Mouse (Mus musculus) common myeloid progenitor, adult 5-6 weeks (primary cell): ENCODE results near the gene Chd9. TPM values are rescaled to one million over a fixed set of nuclear protein-coding genes. Genes with fewer than 3 reads are reported as not detected.

Experiments used
- ATAC-seq: replicated peaks from 2 replicates; pipeline ENCODE4 v1.8.0; 2016; ENCODE audit warnings: low read depth, mild to moderate bottlenecking, moderate TSS enrichment, inconsistent platforms; ENCODE audit not compliant: poor library complexity, severe bottlenecking
- total RNA-seq: library from RNA; stranded (forward); fragments of 200-1000, 187-1606 nt; gene quantifications from 2 replicates; pipeline ENCODE4 v1.2.3, GENCODE M21; 2017

The Chd9 gene
- total RNA-seq, 1 experiment from 2014 or later: 83.1 TPM

- no peak; the same call in 1 of the 2 replicates for ATAC-seq
Measured at GRCm38 (mm10) chr8:90834321-90834672, 6.1 kb downstream of the Chd9 start.

GRCm38 (mm10) chr8:90837440-90837839, 9.3 kb downstream of the Chd9 start:
- ATAC-seq: no peak

- peak; percentile 61 for ATAC-seq
Measured at GRCm38 (mm10) chr8:90839725-90840714, 11.9 kb downstream of the Chd9 start.

DNA sequence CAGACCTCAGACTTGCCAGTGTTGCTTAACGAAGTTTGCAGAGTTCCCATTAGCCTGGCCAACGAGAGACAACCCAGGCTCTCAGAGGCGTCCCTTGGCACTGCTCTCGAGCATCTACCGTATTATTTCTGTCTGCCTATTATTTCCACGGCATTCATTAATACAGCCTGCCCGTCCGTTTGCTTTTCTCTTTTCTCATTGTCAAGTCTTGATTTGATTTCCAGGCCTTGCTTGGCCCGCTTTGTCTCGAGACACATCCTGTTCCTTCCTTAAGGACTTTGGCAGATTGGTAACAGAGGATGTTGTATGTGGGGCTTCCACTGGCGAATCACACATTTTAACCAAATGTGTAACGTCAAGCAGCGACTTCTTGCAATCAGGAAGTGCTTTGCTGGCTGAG, 13.2 kb downstream of the Chd9 start:
- no peak for ATAC-seq

DNA sequence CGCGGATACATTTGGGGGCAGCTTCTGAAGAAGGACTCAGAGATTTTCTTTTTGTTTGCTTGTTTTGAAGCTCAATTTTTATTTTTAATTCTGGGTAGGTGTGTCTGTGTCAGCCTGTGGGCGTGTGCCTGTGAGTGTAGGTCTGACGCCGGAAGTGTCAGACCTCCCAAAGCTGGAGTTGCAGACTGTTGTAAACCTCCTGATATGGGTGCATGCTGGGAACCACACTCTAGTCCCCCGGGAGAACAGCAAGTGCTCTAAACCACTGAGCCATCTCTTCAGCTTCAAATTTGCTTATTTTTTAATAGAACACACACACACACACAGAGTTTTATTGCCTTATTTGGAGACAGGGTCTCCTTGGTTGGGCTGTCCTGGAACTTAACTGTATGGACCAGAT, 15.0 kb downstream of the Chd9 start:
- no peak for ATAC-seq

GRCm38 (mm10) chr8:90844179-90844967, 16.2 kb downstream of the Chd9 start:
- ATAC-seq: 0 out of 2 replicates have a peak, but pooled peaks have one; percentile 20

- ATAC-seq: no peak
Measured at GRCm38 (mm10) chr8:90847980-90848379, 19.8 kb downstream of the Chd9 start.

- ATAC-seq: no peak
Measured at GRCm38 (mm10) chr8:90849462-90850050, 21.4 kb downstream of the Chd9 start.

DNA sequence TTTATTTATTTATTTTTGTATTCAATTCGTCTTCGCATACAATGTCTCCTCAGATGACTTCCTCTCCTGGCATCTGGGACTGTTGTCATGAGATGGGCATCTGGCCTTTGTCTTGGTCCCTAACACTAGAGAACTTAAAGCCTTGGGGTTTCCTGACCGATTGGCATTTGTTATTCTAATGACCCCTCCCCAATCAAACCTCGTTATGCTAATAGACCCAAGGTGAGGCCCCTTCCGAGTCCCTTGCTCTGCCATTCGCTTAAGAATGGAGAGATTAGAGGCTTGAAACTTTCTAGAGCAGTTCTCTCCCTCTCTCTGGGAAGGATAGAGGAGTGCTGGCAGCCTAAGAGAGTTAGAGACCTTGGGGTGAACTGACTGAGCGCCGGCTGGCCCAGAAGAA, 23.4 kb downstream of the Chd9 start:
- no peak for ATAC-seq

DNA sequence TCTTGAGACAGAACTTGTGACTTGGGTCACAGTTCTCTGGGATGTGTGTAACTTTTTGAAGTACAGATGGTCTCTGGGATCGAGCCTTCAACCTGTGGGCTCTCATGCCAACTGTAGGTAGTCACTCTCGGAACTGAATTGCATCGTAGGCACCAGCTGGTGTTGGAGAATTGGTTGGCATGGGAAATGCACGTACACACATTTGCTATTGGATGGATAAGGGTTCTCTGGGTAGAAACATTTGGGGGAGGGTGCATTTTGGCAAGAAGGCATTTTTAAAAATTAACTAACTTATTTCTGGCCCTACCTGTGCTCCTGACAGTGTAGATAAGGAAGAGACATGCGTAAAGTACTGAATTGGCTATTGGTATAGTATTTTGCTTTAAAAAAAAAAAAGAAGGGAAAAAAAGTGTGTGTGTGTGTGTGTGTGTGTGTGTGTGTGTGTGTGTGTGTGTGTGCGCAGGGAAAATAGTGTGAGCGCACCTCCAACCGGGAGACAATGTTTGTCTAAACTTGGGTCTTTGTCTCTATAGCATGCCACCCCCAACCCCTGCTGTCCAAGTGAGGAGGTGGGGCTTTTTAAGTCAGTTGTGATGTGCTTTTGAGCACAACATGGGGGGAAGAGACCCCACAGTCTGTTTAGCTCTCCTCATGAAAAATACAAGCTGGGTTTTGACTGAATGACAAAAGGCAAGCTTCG, 26.0 kb downstream of the Chd9 start:
- no peak for ATAC-seq

DNA sequence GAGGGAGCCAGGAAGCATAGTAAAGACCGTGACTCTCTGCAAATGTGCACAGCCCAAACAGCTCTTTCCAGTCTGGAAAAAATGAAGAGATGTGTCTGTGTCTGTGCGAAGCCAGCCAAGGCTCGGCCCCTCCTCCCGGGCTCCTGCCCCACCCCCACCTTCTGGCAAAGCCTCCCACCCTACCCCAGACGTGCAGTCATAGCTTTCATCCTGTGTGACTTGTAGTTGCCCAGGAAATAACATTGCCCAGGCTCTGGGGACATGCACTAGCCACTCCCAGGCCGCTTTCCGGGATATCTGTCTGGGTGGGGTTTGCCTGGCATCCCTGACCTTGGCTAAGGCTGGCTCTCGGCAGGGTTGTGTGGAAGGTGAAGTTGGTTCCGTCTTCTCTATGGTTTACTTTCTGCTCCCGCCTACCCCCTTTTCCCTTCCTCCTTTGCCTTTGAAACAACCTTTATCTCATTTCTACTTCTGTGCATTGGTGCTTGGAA, 26.6 kb downstream of the Chd9 start:
- peak; percentile 79 for ATAC-seq

GRCm38 (mm10) chr8:90856171-90856570, 28.0 kb downstream of the Chd9 start:
- ATAC-seq: no peak

- ATAC-seq: no peak
Measured at GRCm38 (mm10) chr8:90856952-90857351, 28.8 kb downstream of the Chd9 start.

DNA sequence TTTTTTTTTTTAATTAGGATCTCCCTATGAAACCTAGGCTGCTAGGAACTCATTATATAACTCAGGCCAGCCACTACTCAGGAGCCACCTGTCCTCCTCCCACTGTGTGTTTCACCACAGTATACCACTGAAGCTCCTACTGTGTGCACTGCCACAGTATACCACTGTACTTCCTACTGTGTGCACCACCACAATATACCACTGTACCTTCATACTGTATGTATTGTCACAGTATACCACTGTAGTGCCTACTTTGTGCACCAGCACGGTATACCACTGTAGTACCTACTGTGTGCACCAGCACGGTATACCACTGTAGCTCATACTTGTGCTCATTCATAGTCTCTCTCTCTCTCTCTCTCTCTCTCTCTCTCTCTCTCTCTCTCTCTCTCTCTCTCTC, 29.9 kb downstream of the Chd9 start:
- no peak for ATAC-seq

DNA sequence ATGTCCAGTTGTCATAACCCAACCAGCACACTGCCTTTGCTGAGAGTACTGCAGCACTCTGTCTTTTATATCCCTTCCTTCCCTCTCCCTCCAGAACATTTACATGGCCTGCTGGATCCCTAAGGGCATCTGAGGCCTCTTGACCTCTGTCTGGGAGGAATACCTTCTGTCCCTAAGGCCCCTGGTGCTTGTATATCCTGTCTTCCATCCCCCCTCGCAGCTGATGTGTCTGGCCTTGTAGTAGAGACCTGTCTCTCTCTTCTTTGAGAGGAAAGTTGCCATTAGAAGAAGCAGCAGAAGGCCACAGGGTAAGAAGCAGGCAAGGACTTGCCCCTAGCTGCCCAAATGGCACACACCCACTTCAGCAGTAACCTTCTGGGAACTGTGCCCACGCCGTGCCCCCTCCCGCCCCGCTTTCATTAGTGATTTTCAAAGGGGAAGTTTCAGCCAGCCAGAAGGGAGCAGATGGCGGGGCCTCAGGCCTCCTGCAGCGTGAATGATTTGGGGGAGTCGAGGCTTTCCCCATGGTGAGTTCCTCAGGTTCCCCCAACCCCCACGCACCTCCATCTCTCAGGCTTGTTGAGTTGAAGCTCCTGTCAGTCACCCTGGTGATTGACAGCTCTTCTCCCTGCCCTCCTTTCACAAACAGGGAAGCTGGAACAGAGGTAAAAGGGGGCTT, 33.3 kb downstream of the Chd9 start:
- peak; percentile 85 for ATAC-seq

GRCm38 (mm10) chr8:90862038-90862437, 33.9 kb downstream of the Chd9 start:
- ATAC-seq: peak; percentile 42

DNA sequence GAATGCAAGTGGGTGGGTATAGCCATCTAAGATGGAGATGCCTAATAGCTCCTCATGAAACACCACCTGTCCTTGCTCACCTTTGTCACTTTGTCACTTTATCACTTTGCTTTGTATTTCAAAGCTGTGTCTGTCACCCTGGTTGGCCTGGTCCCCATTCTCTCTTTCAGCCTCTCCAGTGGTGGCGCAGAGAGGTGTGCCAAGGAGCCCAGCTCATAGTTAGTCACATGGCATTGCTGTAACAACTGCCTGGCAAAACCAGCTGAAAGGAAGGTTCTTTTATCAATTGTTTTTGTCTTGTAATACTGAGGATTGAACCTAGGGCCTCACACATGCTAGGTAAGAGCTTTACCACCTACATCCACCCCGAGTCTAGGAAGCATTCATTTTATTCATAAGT, 38.9 kb downstream of the Chd9 start:
- no peak for ATAC-seq

DNA sequence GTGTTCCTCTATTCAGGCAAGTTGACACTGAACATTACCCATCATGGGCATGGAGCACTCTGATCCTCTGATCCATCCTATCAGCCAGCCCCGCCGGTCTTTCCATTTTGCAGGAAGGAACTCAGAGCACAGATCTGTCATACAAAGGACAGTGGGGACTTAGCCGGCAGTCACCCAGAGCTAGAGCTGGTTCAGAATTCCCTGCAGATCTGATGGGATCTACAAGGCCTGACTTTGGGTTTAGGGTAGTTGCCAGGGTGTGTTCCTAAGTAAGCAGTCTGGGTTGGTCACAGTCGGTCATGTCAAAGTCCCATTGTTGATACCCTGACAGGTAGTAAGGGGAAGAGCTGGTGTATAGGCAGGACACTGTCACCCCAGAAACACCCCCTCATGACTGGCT, 39.8 kb downstream of the Chd9 start:
- no peak for ATAC-seq

DNA sequence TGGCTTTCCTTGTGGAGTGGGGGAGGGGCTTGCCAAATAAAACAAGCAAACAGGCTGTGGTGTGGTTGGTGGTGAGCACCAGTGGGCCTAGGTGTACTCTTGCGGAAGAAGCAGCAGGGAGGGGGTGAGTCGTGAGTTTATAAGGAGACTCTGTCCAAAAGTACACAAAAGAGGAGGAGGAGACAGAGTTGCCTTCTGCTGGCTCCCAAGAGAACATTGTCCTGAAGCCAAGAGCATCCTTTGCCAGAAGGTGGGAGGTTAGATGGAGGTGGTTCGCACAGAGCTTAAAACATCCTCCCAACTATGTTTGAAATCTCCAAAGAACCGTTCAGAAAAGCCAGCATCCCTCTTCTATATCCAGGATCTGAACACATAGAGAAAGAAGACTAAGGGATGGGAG, 40.2 kb downstream of the Chd9 start:
- ATAC-seq: no peak
